7 mouse cellular contexts compared by ENCODE assay signal in the genomic region with DNA sequence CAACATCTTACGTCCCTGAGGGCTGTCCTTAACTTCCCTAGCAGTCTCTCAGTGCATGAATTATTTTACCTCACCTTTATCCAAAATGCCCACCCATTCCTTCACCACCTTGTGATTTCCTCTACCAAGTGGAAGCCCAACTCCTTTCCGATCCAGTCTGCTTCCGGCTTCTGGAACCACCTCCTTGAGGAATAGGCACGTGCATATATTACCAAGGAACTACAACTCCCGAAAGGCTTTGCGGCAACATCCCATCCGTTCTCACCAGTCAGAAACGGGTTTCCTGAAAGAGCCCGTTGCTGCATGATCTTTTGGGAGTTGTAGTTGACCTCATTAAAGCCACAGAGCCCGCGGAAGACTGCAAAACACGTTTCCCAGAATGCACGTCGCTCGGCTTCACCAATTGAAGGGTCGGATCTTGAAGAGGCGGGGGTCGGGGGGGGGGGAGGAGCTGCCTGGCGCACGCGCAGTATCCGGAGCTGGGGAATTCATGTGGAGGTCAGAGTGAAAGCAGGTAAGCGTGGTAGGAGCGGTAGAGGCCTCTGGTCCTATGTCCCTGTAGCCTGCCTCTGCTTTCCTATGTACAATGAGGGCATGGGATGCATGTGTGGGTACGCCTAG. TPM values are rescaled to one million over a fixed set of nuclear protein-coding genes. Genes with fewer than 3 reads are reported as not detected.
DNase-seq lines count a peak whose midpoint lies in the region; ATAC-seq lines count a peak whose summit lies in the region.

A gene (plus strand): TSS at position 429 of the 621 bp plus-strand sequence.

- H3K9ac ChIP-seq in embryonic facial prominence, embryonic 11.5 days (replicated peaks; ENCODE audit: low read length): peak within 1 kb of the TSS; percentile 67
- H3K9ac ChIP-seq in midbrain, embryonic 13.5 days (replicated peaks): peak within 1 kb of the TSS; percentile 80

- peak; percentile 95 for ATAC-seq in embryonic facial prominence, embryonic 11.5 days (replicated peaks; ENCODE audit: insufficient number of reproducible peaks, low FRiP score, low TSS enrichment, low read depth)
- ATAC-seq in granulocyte monocyte progenitor cell, adult 5-6 weeks (replicated peaks; ENCODE audit: poor library complexity, severe bottlenecking): peak; percentile 91
- ATAC-seq in midbrain, embryonic 13.5 days: peak; percentile 98

- H3K36me3 ChIP-seq in embryonic facial prominence, embryonic 11.5 days (replicated peaks; ENCODE audit: control insufficient read depth, insufficient read depth, low read depth, low read length): peaks cover 5% of the 10 kb centered on the region; the same call in 1 of the 2 replicates
- H3K36me3 ChIP-seq in limb, embryonic 10.5 days: peaks cover 38% of the 10 kb centered on the region
- peaks cover 26% of the 10 kb centered on the region for H3K36me3 ChIP-seq in midbrain, embryonic 13.5 days

- no peaks in the 10 kb centered on the region for H3K27me3 ChIP-seq in embryonic facial prominence, embryonic 11.5 days (ENCODE audit: control insufficient read depth, insufficient read depth, low read length)
- no peaks in the 10 kb centered on the region for H3K27me3 ChIP-seq in limb, embryonic 10.5 days (ENCODE audit: low read depth, poor library complexity, severe bottlenecking)
- no peaks in the 10 kb centered on the region for H3K27me3 ChIP-seq in midbrain, embryonic 13.5 days

- peak; percentile 94 for DNase-seq in adrenal gland, postnatal 14 days
- DNase-seq in embryonic facial prominence, embryonic 11.5 days (ENCODE audit: low spot score): peak; percentile 100
- DNase-seq in kidney, adult 11 months: peak; percentile 99
- DNase-seq in limb, embryonic 10.5 days (ENCODE audit: low spot score): peak; percentile 95
- DNase-seq in spleen, adult 12 weeks (ENCODE audit: low spot score): peak; percentile 79

- H3K4me1 ChIP-seq in embryonic facial prominence, embryonic 11.5 days (ENCODE audit: control insufficient read depth, insufficient read depth, low read length): 0 out of 2 replicates have a peak, but pooled peaks cover 3% of the 10 kb centered on the region
- H3K4me1 ChIP-seq in limb, embryonic 10.5 days: peaks cover 7% of the 10 kb centered on the region
- peaks cover 12% of the 10 kb centered on the region for H3K4me1 ChIP-seq in midbrain, embryonic 13.5 days (replicated peaks)

- 2% methylated on average over 25 of the region's 25 CpGs for WGBS in embryonic facial prominence, embryonic 11.5 days
- 2% methylated on average over 25 of the region's 25 CpGs for WGBS in limb, embryonic 10.5 days
- WGBS in midbrain, embryonic 13.5 days: 2% methylated on average over 25 of the region's 25 CpGs

- no peak within 1 kb of the TSS for H3K27ac ChIP-seq in embryonic facial prominence, embryonic 11.5 days (replicated peaks; ENCODE audit: low read depth, low read length)
- H3K27ac ChIP-seq in limb, embryonic 10.5 days: peak within 1 kb of the TSS; percentile 82
- no peak within 1 kb of the TSS for H3K27ac ChIP-seq in midbrain, embryonic 13.5 days

- H3K9me3 ChIP-seq in embryonic facial prominence, embryonic 11.5 days (replicated peaks; ENCODE audit: control insufficient read depth, low read length): no peaks in the 10 kb centered on the region
- H3K9me3 ChIP-seq in limb, embryonic 10.5 days (replicated peaks): no peaks in the 10 kb centered on the region
- no peaks in the 10 kb centered on the region for H3K9me3 ChIP-seq in midbrain, embryonic 13.5 days

- peak within 1 kb of the TSS; percentile 87 for H3K4me2 ChIP-seq in embryonic facial prominence, embryonic 11.5 days (ENCODE audit: low read depth, low read length)
- H3K4me2 ChIP-seq in midbrain, embryonic 13.5 days (replicated peaks): peak within 1 kb of the TSS; percentile 95

- peak within 1 kb of the TSS; percentile 58 for H3K4me3 ChIP-seq in embryonic facial prominence, embryonic 11.5 days (ENCODE audit: low read depth, low read length)
- H3K4me3 ChIP-seq in limb, embryonic 10.5 days: peak within 1 kb of the TSS; percentile 83
- peak within 1 kb of the TSS; percentile 82 for H3K4me3 ChIP-seq in midbrain, embryonic 13.5 days (replicated peaks)

RNA-seq across cellular contexts. Expression of the gene that starts here (rescaled TPM):
- total RNA-seq in adrenal gland, postnatal 14 days (2021): 332 and 338 TPM in 2 replicates
- polyA plus RNA-seq in embryonic facial prominence, embryonic 11.5 days (2014; fragmentation: Nextera tagmentation; extraction: Ambion mirVana): 244 and 253 TPM in 2 replicates
- 98.4 and 108 TPM in 2 replicates for total RNA-seq in granulocyte monocyte progenitor cell, adult 5-6 weeks (2014; fragmentation: Nextera tagmentation)
- 158 and 163 TPM in 2 replicates for total RNA-seq in granulocyte monocyte progenitor cell, adult 5-6 weeks (2017)
- 293 and 361 TPM in 2 replicates for polyA plus RNA-seq in limb, embryonic 10.5 days (2016; fragmentation: Nextera tagmentation; extraction: Ambion mirVana)
- 168 and 179 TPM in 2 replicates for polyA plus RNA-seq in midbrain, embryonic 13.5 days (2015; fragmentation: Nextera tagmentation; extraction: Ambion mirVana)
